Mouse (Mus musculus): ENCODE results near the gene 1700001P01Rik. TPM values are rescaled to one million over a fixed set of nuclear protein-coding genes. Genes with fewer than 3 reads are reported as not detected.

Gene 1700001P01Rik
- total and polyA plus RNA-seq, 3 experiments, result 0.47 TPM; not detected in 2

DNA sequence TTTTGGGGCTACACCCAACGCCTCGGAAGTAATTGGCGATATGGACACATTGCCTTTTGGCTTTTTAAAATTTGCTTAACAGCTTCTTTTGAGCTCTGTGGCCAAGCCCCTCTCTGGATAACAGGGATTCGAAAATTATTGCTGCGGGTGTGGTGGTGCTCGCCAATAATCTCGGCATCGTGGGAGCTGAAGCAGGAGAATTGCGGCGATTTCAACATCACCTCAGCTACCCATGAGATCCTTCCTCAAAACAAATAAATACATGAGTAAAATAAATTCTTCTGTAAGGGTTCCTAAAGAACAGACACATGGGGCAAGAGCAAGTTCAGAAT is 6.8 kb upstream of the 1700001P01Rik start:
- dilution Hi-C loops (cut with MboI; ENCODE audit: extremely low pct_ligation_motif_present, extremely low pct_unique_long_range_greater_than_20kb, low sequenced_read_pairs), result no loop called here
- peaks cover 33 to 41% of the 10 kb centered on the region in 2 experiments for H3K36me3 ChIP-seq (replicated peaks in 1 of 2; ENCODE audit: control insufficient read depth in 1 of 2, insufficient read depth in 1 of 2, low read length in 1 of 2)
- peaks cover 2% of the 10 kb centered on the region for H3K27me3 ChIP-seq (replicated peaks)

DNA sequence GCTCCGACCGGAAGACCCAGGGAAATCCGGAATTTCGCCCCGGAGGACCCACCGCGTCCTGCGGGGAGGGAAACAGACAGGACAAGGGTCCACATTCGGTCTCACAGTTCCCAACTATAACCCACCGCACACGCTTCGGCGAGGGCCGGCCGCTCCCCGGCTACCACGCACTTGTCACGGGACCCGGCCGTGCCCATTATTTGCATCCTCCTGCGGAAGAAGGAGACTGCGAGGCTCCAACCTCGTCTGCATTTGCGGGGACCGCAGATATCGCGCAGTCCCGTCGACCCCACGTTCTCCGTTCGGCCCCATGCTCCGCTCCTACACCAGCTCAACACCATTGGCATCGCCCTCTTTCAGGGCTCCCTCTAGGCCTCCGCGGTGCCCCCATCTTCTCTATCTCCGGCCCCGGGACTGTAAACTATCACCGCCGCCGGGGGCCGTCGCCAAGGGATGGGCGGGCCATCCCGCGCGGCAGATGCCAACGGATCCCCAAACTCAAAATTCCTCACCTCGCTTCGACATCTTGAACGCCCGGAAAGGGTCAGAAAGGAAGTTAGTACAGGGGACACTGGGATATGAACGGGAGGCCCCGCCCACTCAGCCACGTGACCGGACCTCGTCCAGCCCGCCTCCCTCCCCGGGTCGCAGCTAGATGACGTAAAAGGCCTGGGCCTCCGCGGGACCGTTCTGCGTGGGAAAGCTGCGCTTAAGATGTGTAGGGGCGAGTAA is 6.3 kb upstream of the 1700001P01Rik start, which contains the start of gene Rpl23:
Rpl23 (minus strand) TSS at position 606 of the 732 bp plus-strand sequence.
- H3K4me1 ChIP-seq (ENCODE audit: control insufficient read depth in 1 of 2, insufficient read depth in 2 of 2), result peaks cover 8 to 34% of the 10 kb centered on the region in 2 experiments
- H3K79me2 ChIP-seq (replicated peaks; ENCODE audit: control insufficient read depth, extremely low read depth, insufficient read depth, poor library complexity, severe bottlenecking), result peaks cover 39% of the 10 kb centered on the region
- H3K36me3 ChIP-seq (replicated peaks in 1 of 2; ENCODE audit: control insufficient read depth in 1 of 2, insufficient read depth in 1 of 2, low read length in 1 of 2), result peaks cover 38 to 46% of the 10 kb centered on the region in 2 experiments
- in situ Hi-C loops (cut with MboI; ENCODE audit: low pct_ligation_motif_present, low pct_unique_long_range_greater_than_20kb, low sequenced_read_pairs) (no loop called here), dilution Hi-C loops (cut with MboI; ENCODE audit: extremely low pct_ligation_motif_present, extremely low pct_unique_long_range_greater_than_20kb, low sequenced_read_pairs) (no loop called here)
- peaks cover 4% of the 10 kb centered on the region for H3K9me3 ChIP-seq (replicated peaks; ENCODE audit: low read length)
- H3K4me3 ChIP-seq (replicated peaks in 1 of 3; ENCODE audit: low read depth in 2 of 3, low read length in 2 of 3, poor library complexity in 1 of 3), result peak within 1 kb of the TSS; percentile 83 to 96 (median 90)
- peak within 1 kb of the TSS; percentile 85 for H3K4me2 ChIP-seq (ENCODE audit: insufficient read depth, low read depth, poor library complexity, severe bottlenecking)
- H3K9ac ChIP-seq (ENCODE audit: insufficient read depth, low read depth), result peak within 1 kb of the TSS; percentile 90
- H3K27ac ChIP-seq (ENCODE audit: insufficient read depth, low read depth), result peak within 1 kb of the TSS; percentile 69
- DNase-seq (ENCODE audit: extremely low read depth), result peak; percentile 99
- H3K27me3 ChIP-seq (replicated peaks), result peaks cover 2% of the 10 kb centered on the region
- TF ChIP-seq CTCF (conservative IDR thresholded peaks at IDR 0.05 in 1 of 2, IDR thresholded peaks at IDR 0.05 in 1 of 2; ENCODE audit: low read depth in 2 of 2, low read length in 2 of 2), result no peak
- TF ChIP-seq SMC3 (IDR thresholded peaks at IDR 0.05; ENCODE audit: low read depth, low read length), result no peak; the same call in 1 of the 2 replicates
- peak; percentile 99 for TF ChIP-seq MAX (IDR thresholded peaks at IDR 0.05; ENCODE audit: low read length)
- TF ChIP-seq GABPA (IDR thresholded peaks at IDR 0.05; ENCODE audit: insufficient replicate concordance, low read depth, low read length), result peak; percentile 74; the same call in 1 of the 2 replicates
- peak; percentile 75; the same call in 1 of the 2 replicates for TF ChIP-seq RCOR1 (conservative IDR thresholded peaks at IDR 0.05; ENCODE audit: low read depth, low read length)
- peak; percentile 99 for TF ChIP-seq ZMIZ1 (IDR thresholded peaks at IDR 0.05; ENCODE audit: low read depth, low read length)
- peak; percentile 95 for TF ChIP-seq HCFC1 (IDR thresholded peaks at IDR 0.05; ENCODE audit: low read depth, low read length)
- TF ChIP-seq ZKSCAN1 (IDR thresholded peaks at IDR 0.05; ENCODE audit: borderline replicate concordance, low read depth, low read length), result no peak; the same call in 1 of the 2 replicates
- peak; percentile 89 for TF ChIP-seq ELF1 (IDR thresholded peaks at IDR 0.05; ENCODE audit: low read depth, low read length)
- TF ChIP-seq MAFK (IDR thresholded peaks at IDR 0.05; ENCODE audit: insufficient replicate concordance, low read length), result no peak
- TF ChIP-seq MAZ (IDR thresholded peaks at IDR 0.05; ENCODE audit: low read depth, low read length), result peak; percentile 99
- TF ChIP-seq IRF4 (IDR thresholded peaks at IDR 0.05; ENCODE audit: low read depth, low read length), result peak; percentile 85
- TF ChIP-seq USF1 (IDR thresholded peaks at IDR 0.05; ENCODE audit: low read depth, low read length), result peak; percentile 99
- no peak for TF ChIP-seq RAD21 (IDR thresholded peaks at IDR 0.05; ENCODE audit: low read depth, low read length)
- peak; percentile 96; the same call in 1 of the 2 replicates for TF ChIP-seq MYC (IDR thresholded peaks at IDR 0.05; ENCODE audit: low read depth, low read length)
- TF ChIP-seq JUND (conservative IDR thresholded peaks at IDR 0.05; ENCODE audit: low read depth, low read length), result no peak
- TF ChIP-seq POLR2A (IDR thresholded peaks at IDR 0.05; ENCODE audit: low read depth, low read length), result peak; percentile 100
- TF ChIP-seq CHD1 (IDR thresholded peaks at IDR 0.05; ENCODE audit: low read depth, low read length), result peak; percentile 61; the same call in 1 of the 2 replicates
- peak; percentile 94 for TF ChIP-seq MEF2A (IDR thresholded peaks at IDR 0.05; ENCODE audit: borderline replicate concordance, low read depth, low read length)
- TF ChIP-seq PAX5 (IDR thresholded peaks at IDR 0.05; ENCODE audit: low read length), result no peak
- TF ChIP-seq CHD2 (IDR thresholded peaks at IDR 0.05; ENCODE audit: low read length), result peak; percentile 71; the same call in 1 of the 2 replicates
- TF ChIP-seq ZC3H11A (IDR thresholded peaks at IDR 0.05; ENCODE audit: low read depth, low read length), result no peak
- peak; percentile 63 for TF ChIP-seq ETS1 (conservative IDR thresholded peaks at IDR 0.05; ENCODE audit: low read depth, low read length)
- 0 out of 2 replicates have a peak, but pooled peaks have one; percentile 41 for TF ChIP-seq UBTF (IDR thresholded peaks at IDR 0.05; ENCODE audit: low read depth, low read length)
- TF ChIP-seq USF2 (conservative IDR thresholded peaks at IDR 0.05; ENCODE audit: low read depth, low read length), result peak; percentile 98
- TF ChIP-seq NRF1 (IDR thresholded peaks at IDR 0.05; ENCODE audit: low read depth, low read length), result peak; percentile 86

More for the DNA sequence above, 6.8 kb upstream of the 1700001P01Rik start:
- peak overlapping the region; percentile 75 for H3K4me2 ChIP-seq (ENCODE audit: insufficient read depth, low read depth, poor library complexity, severe bottlenecking)
- no peak for DNase-seq (ENCODE audit: extremely low read depth)
- peak overlapping the region; percentile 83 to 96 (median 90) for H3K4me3 ChIP-seq (replicated peaks in 1 of 3; ENCODE audit: low read depth in 2 of 3, low read length in 2 of 3, poor library complexity in 1 of 3)
- H3K27ac ChIP-seq (ENCODE audit: insufficient read depth, low read depth), result no peak overlapping the region
- peak; percentile 62; the same call in 1 of the 2 replicates for TF ChIP-seq ZMIZ1 (IDR thresholded peaks at IDR 0.05; ENCODE audit: low read depth, low read length)
- TF ChIP-seq EP300 (IDR thresholded peaks at IDR 0.05; ENCODE audit: low read length), result no peak
- TF ChIP-seq ETS1 (conservative IDR thresholded peaks at IDR 0.05; ENCODE audit: low read depth, low read length), result no peak
- TF ChIP-seq ZNF384 (IDR thresholded peaks at IDR 0.05; ENCODE audit: low read depth, low read length), result no peak
- no peak for TF ChIP-seq RAD21 (IDR thresholded peaks at IDR 0.05; ENCODE audit: low read depth, low read length)
- peak; percentile 34; the same call in 1 of the 2 replicates for TF ChIP-seq SIN3A (IDR thresholded peaks at IDR 0.05; ENCODE audit: low read length)
- no peak for TF ChIP-seq HCFC1 (IDR thresholded peaks at IDR 0.05; ENCODE audit: low read depth, low read length)
- TF ChIP-seq NELFE (IDR thresholded peaks at IDR 0.05; ENCODE audit: low read depth, low read length), result peak; percentile 72
- no peak for TF ChIP-seq E2F4 (IDR thresholded peaks at IDR 0.05; ENCODE audit: insufficient replicate concordance, low read depth, low read length)
- TF ChIP-seq IRF4 (IDR thresholded peaks at IDR 0.05; ENCODE audit: low read depth, low read length), result no peak
- peak; percentile 78 for TF ChIP-seq POLR2A (IDR thresholded peaks at IDR 0.05; ENCODE audit: low read depth, low read length)
- TF ChIP-seq CHD2 (IDR thresholded peaks at IDR 0.05; ENCODE audit: low read length), result no peak
- no peak for TF ChIP-seq NRF1 (IDR thresholded peaks at IDR 0.05; ENCODE audit: low read depth, low read length)
- no peak for TF ChIP-seq ZC3H11A (IDR thresholded peaks at IDR 0.05; ENCODE audit: low read depth, low read length)
- TF ChIP-seq JUN (IDR thresholded peaks at IDR 0.05; ENCODE audit: insufficient read depth, low read depth, low read length), result no peak
- peaks cover 8 to 30% of the 10 kb centered on the region in 2 experiments for H3K4me1 ChIP-seq (ENCODE audit: control insufficient read depth in 1 of 2, insufficient read depth in 2 of 2)
- peak overlapping the region; percentile 71 for H3K9ac ChIP-seq (ENCODE audit: insufficient read depth, low read depth)
- peaks cover 39% of the 10 kb centered on the region for H3K79me2 ChIP-seq (replicated peaks; ENCODE audit: control insufficient read depth, extremely low read depth, insufficient read depth, poor library complexity, severe bottlenecking)
- in situ Hi-C loops (cut with MboI; ENCODE audit: low pct_ligation_motif_present, low pct_unique_long_range_greater_than_20kb, low sequenced_read_pairs), result no loop called here
- peaks cover 4% of the 10 kb centered on the region for H3K9me3 ChIP-seq (replicated peaks; ENCODE audit: low read length)
